Mouse (Mus musculus): Measurements from ENCODE around the gene F2rl3. TPM values are rescaled to one million over a fixed set of nuclear protein-coding genes. Genes with fewer than 3 reads are reported as not detected.

Gene F2rl3
- polyA plus RNA-seq, 1 experiment from 2014 or later, result 1.1 TPM

GRCm38 (mm10) chr8:72777797-72778196 lies 16.1 kb downstream of the F2rl3 start:
- H3K27ac ChIP-seq, result no peak overlapping the region
- no peaks in the 10 kb centered on the region for H3K27me3 ChIP-seq
- no peak overlapping the region for H3K4me2 ChIP-seq
- H3K9ac ChIP-seq, result no peak overlapping the region
- no peaks in the 10 kb centered on the region for H3K4me1 ChIP-seq
- no peak for ATAC-seq (ENCODE audit: insufficient number of reproducible peaks, low FRiP score, low TSS enrichment, low read depth)
- WGBS, result 84% methylated on average over 1 of the region's 1 CpGs
- no peaks in the 10 kb centered on the region for H3K9me3 ChIP-seq
- no peak overlapping the region for H3K4me3 ChIP-seq
- no peaks in the 10 kb centered on the region for H3K36me3 ChIP-seq

GRCm38 (mm10) chr8:72780644-72781043 lies 19.0 kb downstream of the F2rl3 start:
- H3K27ac ChIP-seq, result no peak overlapping the region
- 86% methylated on average over 4 of the region's 4 CpGs for WGBS
- H3K27me3 ChIP-seq, result no peaks in the 10 kb centered on the region
- H3K4me1 ChIP-seq, result no peaks in the 10 kb centered on the region
- no peak overlapping the region for H3K4me3 ChIP-seq
- H3K9ac ChIP-seq, result no peak overlapping the region
- no peaks in the 10 kb centered on the region for H3K36me3 ChIP-seq
- H3K9me3 ChIP-seq, result no peaks in the 10 kb centered on the region
- H3K4me2 ChIP-seq, result no peak overlapping the region
- no peak for ATAC-seq (ENCODE audit: insufficient number of reproducible peaks, low FRiP score, low TSS enrichment, low read depth)

GRCm38 (mm10) chr8:72801583-72801982 lies 39.9 kb downstream of the F2rl3 start:
- H3K4me2 ChIP-seq, result no peak overlapping the region
- no peaks in the 10 kb centered on the region for H3K36me3 ChIP-seq
- H3K4me3 ChIP-seq, result no peak overlapping the region
- no peak overlapping the region for H3K9ac ChIP-seq
- no peaks in the 10 kb centered on the region for H3K4me1 ChIP-seq
- no peaks in the 10 kb centered on the region for H3K27me3 ChIP-seq
- no peak for ATAC-seq (ENCODE audit: insufficient number of reproducible peaks, low FRiP score, low TSS enrichment, low read depth)
- no peaks in the 10 kb centered on the region for H3K9me3 ChIP-seq
- 78% methylated on average over 2 of the region's 2 CpGs for WGBS
- no peak overlapping the region for H3K27ac ChIP-seq

GRCm38 (mm10) chr8:72812690-72813089 lies 51.0 kb downstream of the F2rl3 start:
- H3K4me3 ChIP-seq, result no peak overlapping the region
- H3K4me1 ChIP-seq, result no peaks in the 10 kb centered on the region
- ATAC-seq (ENCODE audit: insufficient number of reproducible peaks, low FRiP score, low TSS enrichment, low read depth), result no peak
- peaks cover 11% of the 10 kb centered on the region; the same call in 1 of the 2 replicates for H3K36me3 ChIP-seq
- H3K4me2 ChIP-seq, result no peak overlapping the region
- no peaks in the 10 kb centered on the region for H3K9me3 ChIP-seq
- H3K27ac ChIP-seq, result no peak overlapping the region
- WGBS, result 87% methylated on average over 3 of the region's 3 CpGs
- no peak overlapping the region for H3K9ac ChIP-seq
- H3K27me3 ChIP-seq, result no peaks in the 10 kb centered on the region

Other genes with a start within 250 kb of the F2rl3 start
- 18.8 and 19.5 TPM in 2 replicates for gene Med26, start 213.6 kb upstream of the F2rl3 start, polyA plus RNA-seq (2015; fragmentation: Nextera tagmentation; extraction: Ambion mirVana)
- 113 and 118 TPM in 2 replicates for gene Smim7, start 190.8 kb upstream of the F2rl3 start, polyA plus RNA-seq (2015; fragmentation: Nextera tagmentation; extraction: Ambion mirVana)
- 31.8 and 66.6 TPM in 2 replicates for gene Tmem38a, start 189.8 kb upstream of the F2rl3 start, polyA plus RNA-seq (2015; fragmentation: Nextera tagmentation; extraction: Ambion mirVana)
- 0.10 and 0.15 TPM in 2 replicates for gene Nwd1, start 115.2 kb upstream of the F2rl3 start, polyA plus RNA-seq (2015; fragmentation: Nextera tagmentation; extraction: Ambion mirVana)
- 153 and 167 TPM in 2 replicates for gene Sin3b, start 38.6 kb upstream of the F2rl3 start, polyA plus RNA-seq (2015; fragmentation: Nextera tagmentation; extraction: Ambion mirVana)